9 mouse cellular contexts compared by ENCODE assay signal in the genomic region with DNA sequence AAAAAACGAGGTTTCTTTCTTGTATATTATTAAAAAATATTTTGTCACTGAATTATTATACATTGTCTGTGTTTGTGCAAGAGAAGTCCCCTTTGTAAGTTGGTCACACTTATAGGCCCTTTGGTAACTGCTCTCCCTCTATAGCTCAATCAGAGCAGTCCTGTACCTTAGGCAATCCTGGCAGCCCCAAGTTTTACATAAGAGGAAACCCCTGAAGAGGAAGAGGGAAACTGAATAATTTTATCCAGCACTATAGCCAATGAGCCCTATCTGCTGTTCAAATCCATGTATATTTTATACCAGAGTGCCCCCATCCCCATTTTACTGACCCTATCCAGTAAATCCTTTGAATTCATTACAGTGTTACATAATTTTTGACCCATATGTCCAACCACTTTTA. TPM values are rescaled to one million over a fixed set of nuclear protein-coding genes. Genes with fewer than 3 reads are reported as not detected.
A peak's percentile ranks its signal among the peaks of the same experiment; 100 is the strongest.
DNase-seq lines count a peak whose midpoint lies in the region; ATAC-seq and TF ChIP-seq lines count a peak whose summit lies in the region.
"Had no signal": no experiment of that assay in that cellular context is flagged by ENCODE, and none has a peak within 500 bp of the region (broad histone marks: within the 10 kb centered on the region; RNA-seq: fewer than 3 reads in every experiment).

No protein-coding gene starts in this region.

- 0 out of 2 replicates have a peak, but pooled peaks cover 2% of the 10 kb centered on the region for H3K36me3 ChIP-seq in heart, embryonic 11.5 days (ENCODE audit: control insufficient read depth, insufficient read depth, low read length)
- no peaks in the 10 kb centered on the region for H3K36me3 ChIP-seq in lung, postnatal 0 days (ENCODE audit: insufficient read depth, low read length)
- peaks cover 4% of the 10 kb centered on the region; the same call in 1 of the 2 replicates for H3K36me3 ChIP-seq in limb, embryonic 10.5 days
- H3K36me3 ChIP-seq in neural tube, embryonic 14.5 days (ENCODE audit: control insufficient read depth, insufficient read depth, low read length): no peaks in the 10 kb centered on the region

- peak overlapping the region; percentile 26 for H3K4me3 ChIP-seq in heart, embryonic 11.5 days (ENCODE audit: low read depth, low read length)
- no peak overlapping the region for H3K4me3 ChIP-seq in lung, postnatal 0 days (ENCODE audit: low read depth, low read length)
- 0 out of 2 replicates have a peak overlapping the region, but pooled peaks have one; percentile 92 for H3K4me3 ChIP-seq in limb, embryonic 10.5 days
- H3K4me3 ChIP-seq in neural tube, embryonic 14.5 days (ENCODE audit: low read depth, low read length): peak overlapping the region; percentile 18; the same call in 1 of the 2 replicates

- ATAC-seq in heart, embryonic 11.5 days (replicated peaks; ENCODE audit: insufficient number of reproducible peaks, low FRiP score, low TSS enrichment): no peak
- no peak for ATAC-seq in lung, postnatal 0 days
- ATAC-seq in neural tube, embryonic 14.5 days (ENCODE audit: low read depth): no peak

- H3K27me3 ChIP-seq in heart, embryonic 11.5 days (ENCODE audit: control insufficient read depth, insufficient read depth, low read length): no peaks in the 10 kb centered on the region
- H3K27me3 ChIP-seq in lung, postnatal 0 days (replicated peaks; ENCODE audit: insufficient read depth, low read length): no peaks in the 10 kb centered on the region
- H3K27me3 ChIP-seq in limb, embryonic 10.5 days (ENCODE audit: low read depth, poor library complexity, severe bottlenecking): no peaks in the 10 kb centered on the region
- H3K27me3 ChIP-seq in neural tube, embryonic 14.5 days (ENCODE audit: control insufficient read depth, insufficient read depth, low read length): no peaks in the 10 kb centered on the region

- H3K9ac ChIP-seq in heart, embryonic 11.5 days (ENCODE audit: low read depth, low read length): peak overlapping the region; percentile 66
- no peak overlapping the region for H3K9ac ChIP-seq in lung, postnatal 0 days (replicated peaks; ENCODE audit: low read depth)
- 0 out of 2 replicates have a peak overlapping the region, but pooled peaks have one; percentile 32 for H3K9ac ChIP-seq in neural tube, embryonic 14.5 days (replicated peaks; ENCODE audit: low read depth, low read length)

- peaks cover 15% of the 10 kb centered on the region for H3K4me1 ChIP-seq in heart, embryonic 11.5 days (ENCODE audit: control insufficient read depth, insufficient read depth, low read length)
- no peaks in the 10 kb centered on the region; the same call in 1 of the 2 replicates for H3K4me1 ChIP-seq in lung, postnatal 0 days (ENCODE audit: insufficient read depth, low read depth, low read length)
- H3K4me1 ChIP-seq in limb, embryonic 10.5 days: peaks cover 24% of the 10 kb centered on the region
- peaks cover 17% of the 10 kb centered on the region for H3K4me1 ChIP-seq in neural tube, embryonic 14.5 days (ENCODE audit: control insufficient read depth, insufficient read depth, low read length)

- no peak for TF ChIP-seq CTCF in lung, postnatal 0 days (IDR thresholded peaks at IDR 0.05)

- peak overlapping the region; percentile 57 for H3K4me2 ChIP-seq in heart, embryonic 11.5 days
- H3K4me2 ChIP-seq in lung, postnatal 0 days (replicated peaks; ENCODE audit: low read depth, low read length): no peak overlapping the region
- peak overlapping the region; percentile 51 for H3K4me2 ChIP-seq in neural tube, embryonic 14.5 days (ENCODE audit: low read depth, low read length)

- no peak for DNase-seq in heart, adult 18-20 months
- DNase-seq in lung, postnatal 0 days (ENCODE audit: low spot score): no peak
- no peak for DNase-seq in lung, postnatal 25 days (ENCODE audit: low spot score)
- no peak for DNase-seq in limb, embryonic 10.5 days (ENCODE audit: low spot score)
- no peak for DNase-seq in thymus, postnatal 10 days (ENCODE audit: low spot score in 2 of 2)
- DNase-seq in testis, postnatal 10 days (ENCODE audit: low spot score): no peak
- DNase-seq: thymus, postnatal 36 days had no signal

- H3K27ac ChIP-seq in heart, embryonic 11.5 days (ENCODE audit: low read depth, low read length): peak overlapping the region; percentile 58
- 0 out of 2 replicates have a peak overlapping the region, but pooled peaks have one; percentile 16 for H3K27ac ChIP-seq in lung, postnatal 0 days (ENCODE audit: low read length)
- no peak overlapping the region for H3K27ac ChIP-seq in limb, embryonic 10.5 days
- H3K27ac ChIP-seq in neural tube, embryonic 14.5 days (ENCODE audit: low read depth, low read length): no peak overlapping the region

- WGBS in heart, embryonic 11.5 days (ENCODE audit: insufficient replicate concordance): 12% methylated on average over 1 of the region's 1 CpGs
- 31% methylated on average over 1 of the region's 1 CpGs for WGBS in lung, postnatal 0 days
- 36% methylated on average over 1 of the region's 1 CpGs for WGBS in limb, embryonic 10.5 days
- WGBS in neural tube, embryonic 14.5 days: 12% methylated on average over 1 of the region's 1 CpGs

- no peaks in the 10 kb centered on the region for H3K9me3 ChIP-seq in heart, embryonic 11.5 days (replicated peaks; ENCODE audit: control insufficient read depth, low read length)
- no peaks in the 10 kb centered on the region for H3K9me3 ChIP-seq in lung, postnatal 0 days (ENCODE audit: low read length)
- H3K9me3 ChIP-seq in limb, embryonic 10.5 days (replicated peaks): no peaks in the 10 kb centered on the region
- no peaks in the 10 kb centered on the region for H3K9me3 ChIP-seq in neural tube, embryonic 14.5 days (ENCODE audit: control insufficient read depth, low read length)

- no peak; the same call in 1 of the 2 replicates for TF ChIP-seq EP300 in lung, postnatal 0 days (IDR thresholded peaks at IDR 0.05)

RNA-seq across cellular contexts. Expression of gene Qk, which starts 1.4 kb away (rescaled TPM):
- polyA plus RNA-seq in heart, embryonic 11.5 days (2014; fragmentation: Nextera tagmentation; extraction: Ambion mirVana): 52.6 and 60.6 TPM in 2 replicates
- 100 to 1,000 TPM; 490 to 493 TPM for total RNA-seq in heart, adult 18-20 months (2021)
- polyA plus RNA-seq in lung, postnatal 0 days (2015; fragmentation: Nextera tagmentation; extraction: Ambion mirVana): 60.2 and 67.9 TPM in 2 replicates
- 23.9 and 24.2 TPM in 2 replicates for polyA plus RNA-seq in limb, embryonic 10.5 days (2016; fragmentation: Nextera tagmentation; extraction: Ambion mirVana)
- 64.6 and 70.0 TPM in 2 replicates for polyA plus RNA-seq in neural tube, embryonic 14.5 days (2014; fragmentation: Nextera tagmentation; extraction: Ambion mirVana)

Comparison
In these comparisons a context has a peak if more than half of its experiments do, and no peak if none do; other contexts are left out.
1. H3K27ac ChIP-seq: peak in heart, embryonic 11.5 days (single experiment) and lung, postnatal 0 days (single experiment); none in limb, embryonic 10.5 days (single experiment) and neural tube, embryonic 14.5 days (single experiment).